Comparison of ENCODE assay signal across 28 mouse cellular contexts in the genomic region with DNA sequence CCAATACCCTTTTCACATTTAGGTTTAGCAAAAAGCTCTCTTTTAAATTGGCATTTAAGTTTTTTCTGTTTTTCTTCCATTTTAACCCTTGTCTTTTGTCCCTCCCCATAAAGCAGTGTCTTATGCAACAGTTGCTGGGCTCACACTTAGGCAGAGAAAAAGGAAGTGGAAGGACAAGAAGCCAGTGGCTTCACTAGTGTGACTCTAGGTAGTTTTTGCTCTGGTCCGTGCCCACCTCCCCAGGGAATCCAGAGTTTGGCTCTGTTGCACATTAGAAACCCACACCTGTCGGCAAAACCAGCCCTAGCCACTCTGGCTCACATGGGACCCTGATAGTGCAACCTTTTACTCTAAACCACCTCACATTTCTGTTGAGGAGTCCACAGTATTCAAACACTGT. TPM values are rescaled to one million over a fixed set of nuclear protein-coding genes. Genes with fewer than 3 reads are reported as not detected.
DNase-seq lines count a peak whose midpoint lies in the region; ATAC-seq and TF ChIP-seq lines count a peak whose summit lies in the region.
"Had no signal": no experiment of that assay in that cellular context is flagged by ENCODE, and none has a peak within 500 bp of the region (broad histone marks: within the 10 kb centered on the region; RNA-seq: fewer than 3 reads in every experiment).

No protein-coding gene starts in this region.

- no peaks in the 10 kb centered on the region; the same call in 1 of the 2 replicates for H3K79me2 ChIP-seq in CH12.LX (replicated peaks; ENCODE audit: control insufficient read depth, extremely low read depth, insufficient read depth, poor library complexity, severe bottlenecking)

- no peaks in the 10 kb centered on the region for H3K4me1 ChIP-seq in lung, postnatal 0 days (ENCODE audit: insufficient read depth, low read depth, low read length)
- peaks cover 6 to 75% of the 10 kb centered on the region in 2 experiments for H3K4me1 ChIP-seq in CH12.LX (ENCODE audit: control insufficient read depth in 1 of 2, insufficient read depth in 2 of 2)
- no peaks in the 10 kb centered on the region for H3K4me1 ChIP-seq in midbrain, embryonic 13.5 days (replicated peaks)
- H3K4me1 ChIP-seq: embryonic facial prominence, embryonic 13.5 days; forebrain, embryonic 12.5 days; heart, embryonic 10.5 days; hindbrain, embryonic 15.5 days; intestine, embryonic 15.5 days; stomach, embryonic 15.5 days had no signal

- no peaks in the 10 kb centered on the region; the same call in 1 of the 2 replicates for H3K36me3 ChIP-seq in lung, postnatal 0 days (ENCODE audit: insufficient read depth, low read length)
- peaks cover 5 to 39% of the 10 kb centered on the region in 2 experiments for H3K36me3 ChIP-seq in CH12.LX (replicated peaks in 1 of 2; ENCODE audit: control insufficient read depth in 1 of 2, insufficient read depth in 1 of 2, low read length in 1 of 2)
- peaks cover 27% of the 10 kb centered on the region for H3K36me3 ChIP-seq in midbrain, embryonic 13.5 days
- H3K36me3 ChIP-seq: intestine, embryonic 15.5 days had no signal

- no peak overlapping the region for H3K4me3 ChIP-seq in lung, postnatal 0 days (ENCODE audit: low read depth, low read length)
- H3K4me3 ChIP-seq in CH12.LX (replicated peaks in 1 of 3; ENCODE audit: low read depth in 2 of 3, low read length in 2 of 3, poor library complexity in 1 of 3) = no peak overlapping the region
- no peak overlapping the region for H3K4me3 ChIP-seq in midbrain, embryonic 13.5 days (replicated peaks)
- H3K4me3 ChIP-seq: embryonic facial prominence, embryonic 13.5 days; erythroblast, embryonic 14.5 days; forebrain, embryonic 12.5 days; heart, embryonic 10.5 days; hindbrain, embryonic 15.5 days; intestine, embryonic 15.5 days; limb, embryonic 12.5 days; megakaryocyte, embryonic 14.5 days; stomach, embryonic 15.5 days had no signal

- no peak for TF ChIP-seq RAD21 in CH12.LX (IDR thresholded peaks at IDR 0.05; ENCODE audit: low read depth, low read length)

- ATAC-seq in lung, postnatal 0 days = no peak
- ATAC-seq in megakaryocyte progenitor cell, adult 5-6 weeks (replicated peaks; ENCODE audit: poor library complexity) = peak; percentile 84
- ATAC-seq in midbrain, embryonic 13.5 days = no peak
- ATAC-seq: intestine, embryonic 15.5 days had no signal

- peak; percentile 10 for DNase-seq in lung, postnatal 0 days (ENCODE audit: low spot score)
- no peak for DNase-seq in lung, adult 18-20 months
- peak; percentile 95 for DNase-seq in CH12.LX (ENCODE audit: extremely low read depth)
- peak; percentile 77 to 80 for DNase-seq in spleen, postnatal 36 days (ENCODE audit: low spot score in 2 of 2)
- DNase-seq in adrenal gland, postnatal 10 days = no peak
- DNase-seq in testis, postnatal 10 days (ENCODE audit: low spot score) = no peak
- DNase-seq: adrenal gland, postnatal 36 days; cerebellum, adult 11-12 months; embryo, embryonic 11 days; kidney, adult 8-10 months; kidney, postnatal 14 days; layer of hippocampus, postnatal 36 days; lung, embryonic 14.5 days; midbrain, embryonic 14.5 days; right cerebral cortex, postnatal 25 days; thymus, adult 18-20 months had no signal

- in situ Hi-C loops in CH12.LX (cut with MboI; ENCODE audit: low pct_ligation_motif_present, low pct_unique_long_range_greater_than_20kb, low sequenced_read_pairs) = loop anchor here (10.0 kb wide), 1 partner anchor 196 kb away; a partner anchor contains a TSS

- no peaks in the 10 kb centered on the region for H3K9me3 ChIP-seq in lung, postnatal 0 days (ENCODE audit: low read length)
- H3K9me3 ChIP-seq in CH12.LX (replicated peaks; ENCODE audit: low read length) = no peaks in the 10 kb centered on the region
- no peaks in the 10 kb centered on the region for H3K9me3 ChIP-seq in midbrain, embryonic 13.5 days
- H3K9me3 ChIP-seq: embryonic facial prominence, embryonic 13.5 days; forebrain, embryonic 12.5 days; heart, embryonic 10.5 days; hindbrain, embryonic 15.5 days; intestine, embryonic 15.5 days; limb, embryonic 12.5 days; megakaryocyte, embryonic 14.5 days; stomach, embryonic 15.5 days had no signal

- dilution Hi-C loops in CH12.LX (cut with MboI; ENCODE audit: extremely low pct_ligation_motif_present, extremely low pct_unique_long_range_greater_than_20kb, low sequenced_read_pairs) = no loop called here

- H3K9ac ChIP-seq in lung, postnatal 0 days (replicated peaks; ENCODE audit: low read depth) = no peak overlapping the region
- H3K9ac ChIP-seq in CH12.LX (ENCODE audit: insufficient read depth, low read depth) = no peak overlapping the region
- no peak overlapping the region for H3K9ac ChIP-seq in midbrain, embryonic 13.5 days (replicated peaks)
- H3K9ac ChIP-seq: embryonic facial prominence, embryonic 13.5 days; forebrain, embryonic 12.5 days; hindbrain, embryonic 15.5 days; intestine, embryonic 15.5 days; limb, embryonic 12.5 days; lung, embryonic 14.5 days; stomach, embryonic 15.5 days had no signal

- no peak overlapping the region for H3K27ac ChIP-seq in lung, postnatal 0 days (ENCODE audit: low read length)
- peak overlapping the region; percentile 73; the same call in 1 of the 2 replicates for H3K27ac ChIP-seq in CH12.LX (ENCODE audit: insufficient read depth, low read depth)
- no peak overlapping the region for H3K27ac ChIP-seq in midbrain, embryonic 13.5 days
- H3K27ac ChIP-seq: embryonic facial prominence, embryonic 13.5 days; forebrain, embryonic 12.5 days; heart, embryonic 10.5 days; hindbrain, embryonic 15.5 days; intestine, embryonic 15.5 days; limb, embryonic 12.5 days; stomach, embryonic 15.5 days had no signal

- WGBS in lung, postnatal 0 days = 91% methylated on average over 2 of the region's 2 CpGs
- 98% methylated on average over 2 of the region's 2 CpGs for WGBS in midbrain, embryonic 13.5 days

- no peak overlapping the region for H3K4me2 ChIP-seq in lung, postnatal 0 days (replicated peaks; ENCODE audit: low read depth, low read length)
- H3K4me2 ChIP-seq in CH12.LX (ENCODE audit: insufficient read depth, low read depth, poor library complexity, severe bottlenecking) = peak overlapping the region; percentile 54; the same call in 1 of the 2 replicates
- no peak overlapping the region for H3K4me2 ChIP-seq in midbrain, embryonic 13.5 days (replicated peaks)
- H3K4me2 ChIP-seq: embryonic facial prominence, embryonic 13.5 days; forebrain, embryonic 12.5 days; hindbrain, embryonic 15.5 days; intestine, embryonic 15.5 days; limb, embryonic 12.5 days; liver, embryonic 11.5 days; lung, embryonic 14.5 days; stomach, embryonic 15.5 days had no signal

- TF ChIP-seq EP300 in lung, postnatal 0 days (IDR thresholded peaks at IDR 0.05) = no peak
- TF ChIP-seq EP300 in CH12.LX (IDR thresholded peaks at IDR 0.05; ENCODE audit: low read length) = peak; percentile 89

- TF ChIP-seq CTCF in lung, postnatal 0 days (IDR thresholded peaks at IDR 0.05) = no peak
- TF ChIP-seq CTCF in CH12.LX (conservative IDR thresholded peaks at IDR 0.05 in 1 of 2, IDR thresholded peaks at IDR 0.05 in 1 of 2; ENCODE audit: low read depth in 2 of 2, low read length in 2 of 2) = no peak

- no peak for TF ChIP-seq POLR2A in CH12.LX (IDR thresholded peaks at IDR 0.05; ENCODE audit: low read depth, low read length)

- H3K27me3 ChIP-seq in lung, postnatal 0 days (replicated peaks; ENCODE audit: insufficient read depth, low read length) = no peaks in the 10 kb centered on the region
- no peaks in the 10 kb centered on the region for H3K27me3 ChIP-seq in CH12.LX (replicated peaks)
- no peaks in the 10 kb centered on the region for H3K27me3 ChIP-seq in midbrain, embryonic 13.5 days
- H3K27me3 ChIP-seq: embryonic facial prominence, embryonic 13.5 days; forebrain, embryonic 12.5 days; hindbrain, embryonic 15.5 days; intestine, embryonic 15.5 days; limb, embryonic 12.5 days; megakaryocyte, embryonic 14.5 days; stomach, embryonic 15.5 days had no signal

TF ChIP-seq in CH12.LX, 34 proteins besides CTCF, POLR2A, EP300 and RAD21 (continues in another document):
- TF ChIP-seq ZC3H11A (IDR thresholded peaks at IDR 0.05; ENCODE audit: low read depth, low read length) (no peak), E2F4 (IDR thresholded peaks at IDR 0.05; ENCODE audit: insufficient replicate concordance, low read depth, low read length) (no peak), HCFC1 (IDR thresholded peaks at IDR 0.05; ENCODE audit: low read depth, low read length) (peak; percentile 42; the same call in 1 of the 2 replicates), MEF2A (IDR thresholded peaks at IDR 0.05; ENCODE audit: borderline replicate concordance, low read depth, low read length) (peak; percentile 73; the same call in 1 of the 2 replicates), MAZ (IDR thresholded peaks at IDR 0.05; ENCODE audit: low read depth, low read length) (peak; percentile 62; the same call in 1 of the 2 replicates), TCF12 (IDR thresholded peaks at IDR 0.05; ENCODE audit: low read depth, low read length) (peak; percentile 69)

RNA-seq across cellular contexts. Expression of a gene that starts 23.6 kb away (rescaled TPM):
- 39.2 and 40.0 TPM in 2 replicates for polyA plus RNA-seq in lung, postnatal 0 days (2015; fragmentation: Nextera tagmentation; extraction: Ambion mirVana)
- total RNA-seq in CH12.LX (2012; rRNA removed) = 9.7 and 12.5 TPM in 2 replicates
- 10.7 and 11.3 TPM in 2 replicates for total RNA-seq in CH12.LX (2014; rRNA removed)
- polyA plus RNA-seq in CH12.LX (2012; ENCODE audit: insufficient read length, low read depth) = 46.0 and 50.3 TPM in 2 replicates
- 39.1 and 41.9 TPM in 2 replicates for total RNA-seq in megakaryocyte progenitor cell, adult 5-6 weeks (2015)
- total RNA-seq in megakaryocyte progenitor cell, adult 5-6 weeks (2017) = 26.2 and 43.0 TPM in 2 replicates
- total RNA-seq in adrenal gland, postnatal 10 days (2021) = 10 to 100 TPM; 23.1 to 27.0 TPM
- 64.4 and 69.8 TPM in 2 replicates for polyA plus RNA-seq in midbrain, embryonic 13.5 days (2015; fragmentation: Nextera tagmentation; extraction: Ambion mirVana)

RNA-seq across cellular contexts. Expression of a gene that starts 35.8 kb away (rescaled TPM):
- 22.8 and 23.3 TPM in 2 replicates for polyA plus RNA-seq in lung, postnatal 0 days (2015; fragmentation: Nextera tagmentation; extraction: Ambion mirVana)
- total RNA-seq in CH12.LX (2012; rRNA removed) (25.1 and 33.2 TPM in 2 replicates), CH12.LX (2014; rRNA removed) (53.6 and 64.5 TPM in 2 replicates)
- polyA plus RNA-seq in CH12.LX (2012; ENCODE audit: insufficient read length, low read depth) = 35.6 and 38.7 TPM in 2 replicates
- 37.3 and 38.8 TPM in 2 replicates for total RNA-seq in megakaryocyte progenitor cell, adult 5-6 weeks (2015)
- 18.4 and 20.4 TPM in 2 replicates for total RNA-seq in megakaryocyte progenitor cell, adult 5-6 weeks (2017)
- total RNA-seq in adrenal gland, postnatal 10 days (2021) = 10 to 100 TPM; 48.7 to 60.7 TPM
- polyA plus RNA-seq in midbrain, embryonic 13.5 days (2015; fragmentation: Nextera tagmentation; extraction: Ambion mirVana) = 40.8 and 41.2 TPM in 2 replicates

RNA-seq across cellular contexts. Expression of a gene that starts 43.7 kb away (rescaled TPM):
- 6.5 and 6.6 TPM in 2 replicates for polyA plus RNA-seq in lung, postnatal 0 days (2015; fragmentation: Nextera tagmentation; extraction: Ambion mirVana)
- 0.25 and 0.34 TPM in 2 replicates for total RNA-seq in CH12.LX (2012; rRNA removed)
- 0.28 and 0.39 TPM in 2 replicates for total RNA-seq in CH12.LX (2014; rRNA removed)
- 0.40 and 0.54 TPM in 2 replicates for polyA plus RNA-seq in CH12.LX (2012; ENCODE audit: insufficient read length, low read depth)
- 0.20 and 0.29 TPM in 2 replicates for total RNA-seq in megakaryocyte progenitor cell, adult 5-6 weeks (2015)
- 0.25 and 0.54 TPM in 2 replicates for total RNA-seq in megakaryocyte progenitor cell, adult 5-6 weeks (2017)
- 10 to 100 TPM in 1 of 2 experiments, 1 to 10 TPM in 1; 9.8 to 12.4 TPM for total RNA-seq in adrenal gland, postnatal 10 days (2021)
- polyA plus RNA-seq in midbrain, embryonic 13.5 days (2015; fragmentation: Nextera tagmentation; extraction: Ambion mirVana) = 0.52 TPM in 1 of 2 replicates, not detected in the other
- polyA plus RNA-seq: embryonic facial prominence, embryonic 13.5 days had no signal

Comparison
In these comparisons a context has a peak if more than half of its experiments do, and no peak if none do; other contexts are left out.
1. DNase-seq: peak in lung, postnatal 0 days (single experiment), CH12.LX (single experiment) and spleen, postnatal 36 days (2 of 2); none in lung, adult 18-20 months (0 of 2), adrenal gland, postnatal 10 days (single experiment) and testis, postnatal 10 days (single experiment).
2. RNA of a gene that starts 43.7 kb away (total RNA-seq): 9.8 to 12.4 TPM in adrenal gland, postnatal 10 days; 0.25 to 0.39 TPM in CH12.LX and 0.20 to 0.54 TPM in megakaryocyte progenitor cell, adult 5-6 weeks; every median in the first group is over 4 times any median in the second.